Mouse (Mus musculus): ENCODE data around the gene Fam198b.

Fam198b gene

GRCm38 (mm10) chr3:79927050-79927449 lies 42.7 kb downstream of the Fam198b start:
- no peak for DNase-seq

- no peak for DNase-seq
Measured at GRCm38 (mm10) chr3:79928409-79928808, 44.1 kb downstream of the Fam198b start.

- DNase-seq, result no peak
Measured at GRCm38 (mm10) chr3:79930141-79930744, 45.9 kb downstream of the Fam198b start.

GRCm38 (mm10) chr3:79936213-79936612 lies 51.9 kb downstream of the Fam198b start:
- peak; percentile 9 for DNase-seq

GRCm38 (mm10) chr3:79936730-79937447 lies 52.6 kb downstream of the Fam198b start:
- no peak for DNase-seq

- DNase-seq, result peak; percentile 57
Measured at GRCm38 (mm10) chr3:79947736-79948135, 63.4 kb downstream of the Fam198b start.

GRCm38 (mm10) chr3:79948151-79948550 lies 63.8 kb downstream of the Fam198b start:
- no peak for DNase-seq

GRCm38 (mm10) chr3:79953164-79953759 lies 68.9 kb downstream of the Fam198b start:
- no peak for DNase-seq

- DNase-seq, result no peak
Measured at GRCm38 (mm10) chr3:79955262-79955661, 70.9 kb downstream of the Fam198b start.

- DNase-seq, result no peak
Measured at GRCm38 (mm10) chr3:79956792-79957191, 72.5 kb downstream of the Fam198b start.

GRCm38 (mm10) chr3:79957752-79958151 lies 73.4 kb downstream of the Fam198b start:
- DNase-seq, result no peak

GRCm38 (mm10) chr3:79966709-79967108 lies 82.4 kb downstream of the Fam198b start:
- no peak for DNase-seq

- no peak for DNase-seq
Measured at GRCm38 (mm10) chr3:79967346-79967745, 83.0 kb downstream of the Fam198b start.

- DNase-seq, result no peak
Measured at GRCm38 (mm10) chr3:79968426-79968825, 84.1 kb downstream of the Fam198b start.

- peak; percentile 63 for DNase-seq
Measured at GRCm38 (mm10) chr3:79969536-79969935, 85.2 kb downstream of the Fam198b start.

- DNase-seq, result no peak
Measured at GRCm38 (mm10) chr3:79970070-79970469, 85.7 kb downstream of the Fam198b start.

- no peak for DNase-seq
Measured at GRCm38 (mm10) chr3:79970498-79970897, 86.2 kb downstream of the Fam198b start.

- DNase-seq, result no peak
Measured at GRCm38 (mm10) chr3:79971542-79971941, 87.2 kb downstream of the Fam198b start.

- no peak for DNase-seq
Measured at GRCm38 (mm10) chr3:79976786-79977185, 92.5 kb downstream of the Fam198b start.

- DNase-seq, result peak; percentile 42
Measured at GRCm38 (mm10) chr3:79977656-79978450, 93.5 kb downstream of the Fam198b start.

GRCm38 (mm10) chr3:79980714-79981113 lies 96.4 kb downstream of the Fam198b start:
- DNase-seq, result no peak

- no peak for DNase-seq
Measured at GRCm38 (mm10) chr3:79983961-79984419, 99.7 kb downstream of the Fam198b start.

GRCm38 (mm10) chr3:79984542-79984941 lies 100.2 kb downstream of the Fam198b start:
- no peak for DNase-seq

Data from kidney, adult 9 months (tissue).